Mouse (Mus musculus): ENCODE results near the gene Wdr35. TPM values are rescaled to one million over a fixed set of nuclear protein-coding genes. Genes with fewer than 3 reads are reported as not detected.

The Wdr35 gene
- polyA plus RNA-seq, 1 experiment: 0.23 TPM

DNA sequence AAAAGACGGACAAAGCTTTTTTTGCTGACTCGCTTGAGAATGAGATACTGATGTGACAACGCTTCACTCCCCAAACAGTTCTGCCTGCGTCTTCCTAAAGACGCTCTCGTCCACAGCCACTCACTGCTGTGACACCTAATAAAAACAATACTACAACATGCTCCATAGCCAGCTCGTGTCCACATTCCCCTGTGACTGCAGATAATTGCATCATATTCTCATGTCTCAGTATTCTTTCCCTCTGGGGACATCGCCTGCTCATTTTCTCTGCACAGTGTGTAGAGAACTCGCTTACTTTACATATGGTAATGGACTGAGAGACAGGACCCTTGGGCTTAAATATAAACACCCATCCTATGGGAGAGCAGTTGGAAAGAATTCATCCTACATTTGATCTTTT is 62.7 kb downstream of the Wdr35 start:
- no peaks in the 10 kb centered on the region for H3K4me1 ChIP-seq (ENCODE audit: control insufficient read depth, insufficient read depth, insufficient read length, low read length)
- TF ChIP-seq POLR2A (IDR thresholded peaks at IDR 0.05; ENCODE audit: low read depth, low read length): no peak
- no peak for TF ChIP-seq CTCF (IDR thresholded peaks at IDR 0.05; ENCODE audit: extremely low read depth, insufficient read length, insufficient replicate concordance, low read depth, low read length)
- H3K4me3 ChIP-seq (ENCODE audit: low read depth, low read length): no peak overlapping the region
- H3K27ac ChIP-seq (ENCODE audit: insufficient read depth, low read depth, low read length): no peak overlapping the region
- 91% methylated on average over 9 of the region's 9 CpGs for WGBS
- H3K36me3 ChIP-seq (ENCODE audit: control insufficient read depth, insufficient read depth, low read length): no peaks in the 10 kb centered on the region
- H3K27me3 ChIP-seq (ENCODE audit: control insufficient read depth, insufficient read depth, low read length): no peaks in the 10 kb centered on the region

DNA sequence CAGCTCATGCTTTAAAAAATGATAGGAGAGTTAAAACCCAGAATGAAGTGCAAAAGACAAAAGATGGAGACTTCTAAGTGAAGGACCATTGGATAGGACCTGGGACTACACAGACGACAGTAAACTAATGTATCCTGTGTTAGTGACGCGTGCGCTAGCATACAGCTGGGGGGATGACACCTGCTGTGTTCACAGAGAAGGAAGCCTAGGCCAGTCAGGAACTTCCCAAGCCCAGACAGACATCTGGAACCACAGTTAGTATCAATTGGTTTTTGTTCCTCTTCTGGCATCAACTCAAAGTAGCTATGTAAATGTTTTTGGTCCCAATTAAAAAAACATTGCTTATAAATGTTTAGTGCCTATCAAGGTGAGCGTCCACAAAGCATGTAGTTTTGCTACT is 66.5 kb downstream of the Wdr35 start:
- no peaks in the 10 kb centered on the region for H3K4me1 ChIP-seq (ENCODE audit: control insufficient read depth, insufficient read depth, insufficient read length, low read length)
- no peaks in the 10 kb centered on the region for H3K27me3 ChIP-seq (ENCODE audit: control insufficient read depth, insufficient read depth, low read length)

DNA sequence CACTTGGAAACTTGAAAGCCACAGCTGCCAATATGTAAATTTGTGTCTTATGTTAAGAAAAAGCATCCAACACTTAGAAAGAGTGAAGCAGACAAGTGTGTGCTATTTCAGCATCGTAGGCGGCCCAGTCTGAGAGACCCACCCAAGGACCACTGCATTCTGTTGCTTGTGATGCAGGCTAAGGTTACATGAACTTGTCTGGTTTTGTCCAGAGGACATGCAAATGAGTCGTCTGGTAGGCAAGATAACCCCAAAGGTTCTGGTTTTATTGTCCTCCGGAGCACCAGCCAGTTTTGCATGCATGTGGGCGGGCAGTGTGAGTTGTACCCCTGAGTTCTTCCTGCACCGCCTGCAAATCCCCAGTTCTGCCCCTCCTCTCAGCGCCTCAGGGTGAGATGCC is 67.0 kb downstream of the Wdr35 start:
- H3K36me3 ChIP-seq (ENCODE audit: control insufficient read depth, insufficient read depth, low read length): no peaks in the 10 kb centered on the region

More for the DNA sequence above, 66.5 kb downstream of the Wdr35 start:
- no peak overlapping the region for H3K4me3 ChIP-seq (ENCODE audit: low read depth, low read length)
- H3K36me3 ChIP-seq (ENCODE audit: control insufficient read depth, insufficient read depth, low read length): no peaks in the 10 kb centered on the region
- no peak overlapping the region for H3K27ac ChIP-seq (ENCODE audit: insufficient read depth, low read depth, low read length)
- WGBS: 90% methylated on average over 5 of the region's 5 CpGs
- no peak for TF ChIP-seq CTCF (IDR thresholded peaks at IDR 0.05; ENCODE audit: extremely low read depth, insufficient read length, insufficient replicate concordance, low read depth, low read length)
- no peak for TF ChIP-seq POLR2A (IDR thresholded peaks at IDR 0.05; ENCODE audit: low read depth, low read length)

DNA sequence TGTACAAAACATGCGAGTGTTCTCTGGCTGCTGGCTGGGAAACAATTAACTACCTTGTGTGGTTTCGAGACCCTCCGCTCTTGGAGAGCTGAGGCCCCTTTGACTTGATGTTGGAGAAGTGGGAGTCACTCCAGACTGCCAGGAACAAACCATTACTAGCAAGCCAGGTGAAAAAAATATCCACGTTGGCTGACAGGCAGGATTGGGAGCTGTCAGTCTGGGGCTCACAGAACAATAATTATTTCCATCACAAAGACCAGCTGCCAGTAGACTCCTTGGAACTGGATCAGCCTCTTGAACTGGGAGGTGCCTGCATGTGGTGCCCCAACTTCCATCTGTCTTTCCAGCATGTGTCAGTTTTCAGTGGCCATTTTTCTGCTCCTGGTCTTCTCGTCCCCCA is 68.6 kb downstream of the Wdr35 start:
- H3K27ac ChIP-seq (ENCODE audit: insufficient read depth, low read depth, low read length): no peak overlapping the region
- 87% methylated on average over 5 of the region's 5 CpGs for WGBS
- H3K36me3 ChIP-seq (ENCODE audit: control insufficient read depth, insufficient read depth, low read length): no peaks in the 10 kb centered on the region
- no peak overlapping the region for H3K4me3 ChIP-seq (ENCODE audit: low read depth, low read length)
- H3K4me1 ChIP-seq (ENCODE audit: control insufficient read depth, insufficient read depth, insufficient read length, low read length): no peaks in the 10 kb centered on the region
- H3K27me3 ChIP-seq (ENCODE audit: control insufficient read depth, insufficient read depth, low read length): no peaks in the 10 kb centered on the region
- TF ChIP-seq POLR2A (IDR thresholded peaks at IDR 0.05; ENCODE audit: low read depth, low read length): no peak
- no peak for TF ChIP-seq CTCF (IDR thresholded peaks at IDR 0.05; ENCODE audit: extremely low read depth, insufficient read length, insufficient replicate concordance, low read depth, low read length)

More for the DNA sequence above, 67.0 kb downstream of the Wdr35 start:
- Histone ChIP-seq H3K4me1 (ENCODE audit: control insufficient read depth, insufficient read depth, insufficient read length, low read length) (no peaks in the 10 kb centered on the region), H3K27ac (ENCODE audit: insufficient read depth, low read depth, low read length) (no peak overlapping the region), H3K27me3 (ENCODE audit: control insufficient read depth, insufficient read depth, low read length) (no peaks in the 10 kb centered on the region), H3K4me3 (ENCODE audit: low read depth, low read length) (no peak overlapping the region)
- WGBS: 76% methylated on average over 7 of the region's 7 CpGs
- TF ChIP-seq POLR2A (IDR thresholded peaks at IDR 0.05; ENCODE audit: low read depth, low read length) (no peak), CTCF (IDR thresholded peaks at IDR 0.05; ENCODE audit: extremely low read depth, insufficient read length, insufficient replicate concordance, low read depth, low read length) (no peak)

DNA sequence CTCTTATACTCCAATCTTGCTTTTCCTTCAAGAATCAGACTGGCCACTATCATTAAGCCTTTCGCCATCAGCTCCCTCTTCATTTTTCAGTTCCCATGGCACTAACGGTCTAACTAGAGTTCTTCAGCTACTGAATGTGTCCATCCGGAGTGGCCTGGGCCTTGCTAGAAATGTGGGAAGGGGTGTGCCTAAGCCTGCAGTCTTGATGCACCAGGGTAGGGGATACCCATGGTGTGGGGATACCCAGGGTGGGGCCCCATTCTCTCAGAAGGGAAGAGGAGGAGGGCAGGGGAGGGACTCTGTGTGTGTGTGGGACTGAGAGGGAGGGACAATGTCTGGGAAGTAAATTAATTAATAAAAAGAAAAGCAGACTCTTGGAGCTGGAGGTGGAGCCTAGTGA is 69.1 kb downstream of the Wdr35 start:
- no peak overlapping the region for H3K4me3 ChIP-seq (ENCODE audit: low read depth, low read length)
- H3K36me3 ChIP-seq (ENCODE audit: control insufficient read depth, insufficient read depth, low read length): no peaks in the 10 kb centered on the region
- H3K4me1 ChIP-seq (ENCODE audit: control insufficient read depth, insufficient read depth, insufficient read length, low read length): no peaks in the 10 kb centered on the region
- H3K27me3 ChIP-seq (ENCODE audit: control insufficient read depth, insufficient read depth, low read length): no peaks in the 10 kb centered on the region
- no peak overlapping the region for H3K27ac ChIP-seq (ENCODE audit: insufficient read depth, low read depth, low read length)
- 95% methylated on average over 3 of the region's 3 CpGs for WGBS
- TF ChIP-seq POLR2A (IDR thresholded peaks at IDR 0.05; ENCODE audit: low read depth, low read length) (no peak), CTCF (IDR thresholded peaks at IDR 0.05; ENCODE audit: extremely low read depth, insufficient read length, insufficient replicate concordance, low read depth, low read length) (no peak)

DNA sequence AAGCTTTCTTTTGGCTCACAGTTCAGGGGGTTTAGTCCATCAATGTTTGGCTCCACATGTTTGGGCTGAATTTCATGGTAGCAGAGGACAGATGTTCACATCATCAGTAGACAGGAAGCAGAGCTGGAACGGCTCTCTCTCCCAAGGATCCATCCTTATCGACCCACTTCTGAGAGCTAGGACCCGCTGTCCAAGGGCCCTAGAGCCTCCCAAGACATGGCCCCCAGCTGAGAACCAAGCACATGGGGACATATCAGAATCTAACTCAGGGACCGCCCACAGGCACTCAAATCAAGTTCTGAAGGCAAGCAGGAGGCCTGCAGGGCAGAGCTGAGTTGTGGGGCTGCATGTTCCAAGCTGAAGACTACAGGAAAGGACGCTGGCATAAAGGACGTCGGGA is 71.0 kb downstream of the Wdr35 start:
- no peaks in the 10 kb centered on the region for H3K27me3 ChIP-seq (ENCODE audit: control insufficient read depth, insufficient read depth, low read length)
- H3K27ac ChIP-seq (ENCODE audit: insufficient read depth, low read depth, low read length): no peak overlapping the region
- H3K4me3 ChIP-seq (ENCODE audit: low read depth, low read length): no peak overlapping the region
- TF ChIP-seq POLR2A (IDR thresholded peaks at IDR 0.05; ENCODE audit: low read depth, low read length): no peak
- TF ChIP-seq CTCF (IDR thresholded peaks at IDR 0.05; ENCODE audit: extremely low read depth, insufficient read length, insufficient replicate concordance, low read depth, low read length): no peak
- no peaks in the 10 kb centered on the region for H3K36me3 ChIP-seq (ENCODE audit: control insufficient read depth, insufficient read depth, low read length)
- H3K4me1 ChIP-seq (ENCODE audit: control insufficient read depth, insufficient read depth, insufficient read length, low read length): no peaks in the 10 kb centered on the region
- WGBS: 94% methylated on average over 7 of the region's 7 CpGs

DNA sequence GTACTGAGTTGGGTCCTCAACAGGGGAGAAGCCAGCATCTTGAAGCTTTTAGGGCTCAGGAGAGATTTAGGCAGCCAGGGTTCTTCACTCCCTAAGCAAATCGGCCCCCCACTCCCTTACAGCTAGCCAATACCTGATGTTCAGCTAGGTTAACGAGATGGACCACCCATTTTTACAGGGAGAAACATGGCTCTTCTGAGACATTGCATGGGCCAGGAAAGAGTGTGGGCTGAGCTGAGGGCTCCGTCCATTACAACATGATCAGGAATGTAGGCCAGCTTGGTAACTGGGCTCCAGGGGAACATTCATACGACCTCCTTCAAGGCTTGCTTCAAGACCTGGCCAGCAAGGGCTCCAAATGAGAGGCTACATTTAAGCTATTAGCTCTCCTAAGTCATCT is 73.0 kb downstream of the Wdr35 start:
- 77% methylated on average over 4 of the region's 4 CpGs for WGBS
- H3K4me1 ChIP-seq (ENCODE audit: control insufficient read depth, insufficient read depth, insufficient read length, low read length): no peaks in the 10 kb centered on the region
- no peak overlapping the region for H3K4me3 ChIP-seq (ENCODE audit: low read depth, low read length)
- H3K27ac ChIP-seq (ENCODE audit: insufficient read depth, low read depth, low read length): no peak overlapping the region
- H3K27me3 ChIP-seq (ENCODE audit: control insufficient read depth, insufficient read depth, low read length): no peaks in the 10 kb centered on the region
- no peaks in the 10 kb centered on the region for H3K36me3 ChIP-seq (ENCODE audit: control insufficient read depth, insufficient read depth, low read length)
- TF ChIP-seq CTCF (IDR thresholded peaks at IDR 0.05; ENCODE audit: extremely low read depth, insufficient read length, insufficient replicate concordance, low read depth, low read length) (no peak), POLR2A (IDR thresholded peaks at IDR 0.05; ENCODE audit: low read depth, low read length) (no peak)

DNA sequence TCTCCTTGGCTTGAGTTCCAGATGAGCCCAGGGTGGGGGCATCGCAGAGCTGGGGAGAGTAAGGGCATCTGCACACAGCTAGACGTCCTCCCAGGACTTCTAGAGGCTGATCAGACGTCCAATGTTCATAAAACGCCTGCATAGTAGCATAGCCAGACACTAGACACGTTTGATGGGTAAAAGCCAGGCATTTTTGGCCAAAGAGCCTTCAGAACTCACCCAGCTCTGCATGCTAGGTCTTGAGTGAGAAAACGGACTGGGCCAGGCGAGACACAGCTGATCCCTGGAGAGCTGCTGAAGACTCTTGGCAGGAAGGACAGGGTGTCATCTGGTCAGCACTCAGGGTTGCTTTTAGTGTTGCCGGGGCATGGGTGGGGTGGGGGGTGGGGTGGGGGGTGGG is 74.4 kb downstream of the Wdr35 start:
- TF ChIP-seq POLR2A (IDR thresholded peaks at IDR 0.05; ENCODE audit: low read depth, low read length) (no peak), CTCF (IDR thresholded peaks at IDR 0.05; ENCODE audit: extremely low read depth, insufficient read length, insufficient replicate concordance, low read depth, low read length) (no peak)

More for the DNA sequence above, 74.4 kb downstream of the Wdr35 start:
- Histone ChIP-seq H3K4me1 (ENCODE audit: control insufficient read depth, insufficient read depth, insufficient read length, low read length) (no peaks in the 10 kb centered on the region), H3K36me3 (ENCODE audit: control insufficient read depth, insufficient read depth, low read length) (no peaks in the 10 kb centered on the region), H3K27ac (ENCODE audit: insufficient read depth, low read depth, low read length) (no peak overlapping the region), H3K27me3 (ENCODE audit: control insufficient read depth, insufficient read depth, low read length) (no peaks in the 10 kb centered on the region), H3K4me3 (ENCODE audit: low read depth, low read length) (no peak overlapping the region)
- WGBS: 51% methylated on average over 8 of the region's 8 CpGs
